Mouse (Mus musculus) forebrain, embryonic 10.5 days (tissue): ENCODE results near the gene Pcbp2. TPM values are rescaled to one million over a fixed set of nuclear protein-coding genes. Genes with fewer than 3 reads are reported as not detected.
A peak's percentile ranks its signal among the peaks of the same experiment; 100 is the strongest.

Experiments used
- DNase-seq: peaks from one replicate; pipeline ENCODE4 v3.0.0-alpha.2; 2017; ENCODE audit warnings: low spot score; ENCODE audit errors: extremely low spot score
- H3K27ac ChIP-seq: fragments of 300-500 bp; sonication (generic); 2 replicates; pipeline ENCODE4 v1.5.1; 2016; ENCODE audit warnings: mild to moderate bottlenecking
- H3K27me3 ChIP-seq: fragments of 300-500 bp; sonication (generic); 2 replicates; pipeline ENCODE4 v1.6.1; 2016; ENCODE audit warnings: mild to moderate bottlenecking; ENCODE audit not compliant: poor library complexity, severe bottlenecking
- H3K36me3 ChIP-seq: fragments of 300-500 bp; sonication (generic); replicated peaks from 2 replicates; pipeline ENCODE4 v1.6.1; 2016; ENCODE audit warnings: mild to moderate bottlenecking, moderate library complexity
- H3K4me1 ChIP-seq: fragments of 300-500 bp; sonication (generic); 2 replicates; pipeline ENCODE4 v1.6.1; 2016
- H3K4me3 ChIP-seq: fragments of 300-500 bp; sonication (generic); 2 replicates; pipeline ENCODE4 v1.5.1; 2016; ENCODE audit warnings: mild to moderate bottlenecking, moderate library complexity
- H3K9me3 ChIP-seq: fragments of 300-500 bp; sonication (generic); 2 replicates; pipeline ENCODE4 v1.6.1; 2016; ENCODE audit warnings: mild to moderate bottlenecking, moderate library complexity
- WGBS: fragments of 180-500 bp; shearing (Covaris S2); methylation state at CpG from one replicate; pipeline ENCODE4 v1.1.7; 2016; 5-methylcytosine and 5-hydroxymethylcytosine counted together
- polyA plus RNA-seq: library from polyadenylated mRNA; unstranded; fragments of >200 nt; fragmentation: Nextera tagmentation; extraction: Ambion mirVana; gene quantifications from 2 replicates; pipeline ENCODE4 v1.2.1, GENCODE M21; 2016

Pcbp2 gene
- polyA plus RNA-seq, 1 experiment from 2014 or later, result 217 TPM

DNA sequence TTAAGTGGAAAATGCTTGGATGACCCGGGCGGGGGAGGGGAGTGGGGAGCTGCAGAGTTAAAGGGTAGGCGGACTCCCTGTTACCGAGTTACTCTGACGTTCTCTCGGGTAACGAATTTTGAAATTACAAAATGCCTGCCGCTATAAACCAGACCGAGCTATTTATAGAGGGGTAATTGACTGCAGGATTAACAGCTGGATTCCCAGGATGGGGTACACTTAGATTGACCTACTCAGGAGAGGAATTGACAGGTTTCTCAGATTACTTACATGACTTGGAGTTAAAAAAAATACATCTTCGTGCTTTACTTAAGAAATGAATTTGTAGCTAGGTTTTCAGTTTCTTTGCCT, 931 bp downstream of the Pcbp2 start:
- H3K9me3 ChIP-seq, result peaks cover 5% of the 10 kb centered on the region
- peak overlapping the region; percentile 99 for H3K27ac ChIP-seq
- under 1% methylated on average over 10 of the region's 10 CpGs for WGBS
- H3K27me3 ChIP-seq, result no peaks in the 10 kb centered on the region
- H3K4me3 ChIP-seq, result peak overlapping the region; percentile 96
- H3K4me1 ChIP-seq, result peaks cover 25% of the 10 kb centered on the region
- H3K36me3 ChIP-seq, result peaks cover 45% of the 10 kb centered on the region
- no peak for DNase-seq

DNA sequence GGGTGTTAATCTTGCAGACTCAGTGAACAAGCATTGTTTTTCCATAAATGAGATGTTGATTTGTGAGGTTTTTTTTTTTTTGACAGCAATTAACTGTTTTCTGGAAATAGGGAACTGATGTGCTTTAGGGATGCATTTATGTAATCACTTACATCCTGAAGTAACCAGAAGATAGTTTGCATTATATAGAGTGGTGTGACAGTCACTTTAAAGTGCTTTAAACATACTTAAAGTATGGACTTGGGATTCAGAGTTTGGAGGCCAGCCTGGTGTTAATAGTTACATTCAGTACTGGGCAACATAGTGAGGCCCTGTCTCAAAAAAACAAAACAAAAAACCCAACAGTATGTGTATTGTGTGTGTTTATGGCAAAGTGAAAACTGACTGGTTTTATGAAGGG, 1.4 kb downstream of the Pcbp2 start:
- Histone ChIP-seq H3K9me3 (peaks cover 5% of the 10 kb centered on the region), H3K27ac (no peak overlapping the region), H3K36me3 (peaks cover 49% of the 10 kb centered on the region), H3K4me1 (peaks cover 25% of the 10 kb centered on the region), H3K27me3 (no peaks in the 10 kb centered on the region), H3K4me3 (peak overlapping the region; percentile 96)
- DNase-seq, result no peak

DNA sequence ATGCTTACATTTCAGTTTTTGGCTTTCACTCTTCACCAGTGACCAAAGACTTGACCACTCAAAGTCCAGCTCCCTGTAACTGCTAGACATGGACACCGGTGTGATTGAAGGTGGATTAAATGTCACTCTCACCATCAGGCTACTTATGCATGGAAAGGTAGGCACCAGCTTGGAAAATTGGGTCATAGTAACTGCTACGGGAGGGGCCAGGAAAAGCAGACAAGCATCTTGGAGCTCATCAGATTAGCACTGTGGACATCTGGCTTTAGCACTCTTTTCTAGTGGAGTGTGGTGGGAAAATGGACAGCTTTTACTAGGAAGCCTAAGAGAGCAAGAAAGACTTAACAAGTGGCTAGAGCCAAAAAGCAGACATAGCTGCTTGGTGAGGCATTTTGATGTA, 2.9 kb downstream of the Pcbp2 start:
- Histone ChIP-seq H3K27ac (no peak overlapping the region), H3K9me3 (peaks cover 5% of the 10 kb centered on the region), H3K4me1 (peaks cover 25% of the 10 kb centered on the region), H3K36me3 (peaks cover 64% of the 10 kb centered on the region), H3K4me3 (peak overlapping the region; percentile 15; the same call in 1 of the 2 replicates), H3K27me3 (no peaks in the 10 kb centered on the region)
- WGBS, result 82% methylated on average over 2 of the region's 2 CpGs
- no peak for DNase-seq

DNA sequence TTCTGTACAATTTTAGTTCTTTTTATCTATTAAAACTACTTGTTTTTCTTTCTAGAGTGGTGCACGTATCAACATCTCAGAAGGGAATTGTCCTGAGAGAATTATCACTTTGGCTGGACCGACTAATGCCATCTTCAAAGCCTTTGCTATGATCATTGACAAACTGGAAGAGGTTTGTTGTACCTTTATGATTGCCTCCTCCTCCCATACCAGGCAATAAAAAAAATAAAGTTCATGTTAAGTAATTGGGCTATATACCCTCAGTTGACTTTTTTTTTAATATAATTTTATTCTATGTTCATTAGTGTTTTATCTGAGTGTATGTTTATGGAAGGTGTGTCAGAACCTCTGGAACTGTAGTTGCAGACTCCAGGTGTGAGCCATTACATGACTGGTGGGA, 4.2 kb downstream of the Pcbp2 start:
- WGBS, result 93% methylated on average over 2 of the region's 2 CpGs
- Histone ChIP-seq H3K9me3 (no peaks in the 10 kb centered on the region), H3K4me1 (peaks cover 25% of the 10 kb centered on the region), H3K27ac (no peak overlapping the region), H3K4me3 (no peak overlapping the region), H3K36me3 (peaks cover 69% of the 10 kb centered on the region), H3K27me3 (no peaks in the 10 kb centered on the region)
- no peak for DNase-seq

DNA sequence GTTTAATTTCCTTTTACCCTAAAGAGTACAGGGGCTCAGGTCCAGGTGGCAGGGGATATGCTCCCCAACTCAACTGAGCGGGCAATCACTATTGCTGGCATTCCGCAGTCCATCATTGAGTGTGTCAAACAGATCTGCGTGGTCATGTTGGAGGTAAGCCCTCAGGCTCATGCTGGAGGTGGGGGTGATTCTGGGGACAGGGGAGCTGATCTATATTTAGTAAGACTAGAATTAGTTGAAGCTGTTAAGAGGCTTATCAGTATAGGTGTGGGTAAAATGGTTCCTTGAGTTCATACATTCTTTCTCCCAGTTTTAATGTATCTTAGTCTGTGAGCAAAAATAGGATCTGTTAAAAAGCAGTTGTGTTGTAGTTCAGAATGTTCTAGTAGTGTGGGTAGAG, 12.8 kb downstream of the Pcbp2 start:
- Histone ChIP-seq H3K9me3 (no peaks in the 10 kb centered on the region), H3K4me1 (no peaks in the 10 kb centered on the region), H3K4me3 (no peak overlapping the region), H3K27me3 (no peaks in the 10 kb centered on the region), H3K27ac (no peak overlapping the region), H3K36me3 (peaks cover 98% of the 10 kb centered on the region)
- DNase-seq, result no peak
- WGBS, result 96% methylated on average over 3 of the region's 3 CpGs

DNA sequence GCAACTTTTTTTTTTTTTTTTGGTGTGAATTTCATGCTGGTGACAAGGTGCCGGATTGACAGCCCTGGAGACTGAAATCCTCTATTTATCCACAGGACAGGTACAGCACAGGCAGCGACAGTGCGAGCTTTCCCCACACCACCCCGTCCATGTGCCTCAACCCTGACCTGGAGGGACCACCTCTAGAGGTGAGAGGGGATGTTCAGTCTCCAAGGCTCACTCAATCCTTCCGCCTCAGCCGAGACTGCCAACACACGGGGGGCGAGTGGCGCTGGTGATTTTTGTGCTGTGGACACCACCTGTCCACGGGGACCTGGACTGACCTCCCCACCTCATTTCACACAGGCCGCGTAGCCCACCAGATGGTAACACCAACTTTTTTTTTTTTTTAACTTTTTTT, 15.5 kb downstream of the Pcbp2 start:
- Histone ChIP-seq H3K4me3 (no peak overlapping the region), H3K36me3 (peaks cover 99% of the 10 kb centered on the region)
- WGBS, result 92% methylated on average over 12 of the region's 12 CpGs

DNA sequence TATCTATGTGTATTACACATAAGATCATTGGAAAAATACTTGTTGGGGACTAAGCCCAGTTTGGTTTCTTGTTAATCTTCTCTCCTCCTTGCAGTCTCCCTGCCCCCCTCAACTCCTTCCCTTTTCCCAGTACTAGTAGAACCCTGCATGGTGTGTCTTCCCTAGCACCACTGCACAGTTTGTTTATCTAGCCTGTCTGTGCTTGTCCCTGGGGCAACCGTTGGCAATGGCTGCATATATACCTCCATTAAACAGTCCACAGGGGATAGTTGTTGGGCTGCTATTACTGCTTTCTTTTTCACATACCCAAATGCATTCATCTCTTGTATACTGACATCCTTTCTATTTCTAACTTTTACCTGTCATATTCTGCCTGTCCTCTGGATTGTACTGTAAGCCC, 17.3 kb downstream of the Pcbp2 start:
- H3K4me1 ChIP-seq, result no peaks in the 10 kb centered on the region
- H3K36me3 ChIP-seq, result peaks cover 100% of the 10 kb centered on the region
- no peak overlapping the region for H3K27ac ChIP-seq
- H3K9me3 ChIP-seq, result no peaks in the 10 kb centered on the region
- WGBS, result 79% methylated on average over 1 of the region's 1 CpGs
- no peak overlapping the region for H3K4me3 ChIP-seq
- no peaks in the 10 kb centered on the region for H3K27me3 ChIP-seq
- DNase-seq, result no peak

More for the DNA sequence above, 15.5 kb downstream of the Pcbp2 start:
- no peak for DNase-seq
- Histone ChIP-seq H3K27me3 (no peaks in the 10 kb centered on the region), H3K9me3 (no peaks in the 10 kb centered on the region), H3K27ac (no peak overlapping the region), H3K4me1 (no peaks in the 10 kb centered on the region)

DNA sequence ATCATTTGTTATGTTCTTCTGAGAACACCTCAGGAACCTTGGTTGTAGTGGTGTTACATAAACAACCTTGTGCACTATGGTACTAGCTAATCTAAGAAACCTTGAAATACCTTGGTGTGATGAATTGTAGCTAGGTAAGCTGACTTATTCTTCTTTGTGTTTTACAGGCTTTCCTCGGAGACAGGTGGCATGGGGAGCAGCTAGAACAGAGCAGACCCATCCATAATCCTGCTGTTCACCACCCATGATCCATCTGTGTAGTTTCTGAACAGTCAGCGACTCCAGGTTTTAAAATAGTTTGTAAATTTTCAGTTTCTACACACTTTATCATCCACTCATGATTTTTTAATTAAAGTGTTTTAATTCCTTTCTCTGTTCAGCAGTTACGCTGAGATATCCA, 28.0 kb downstream of the Pcbp2 start:
- H3K27ac ChIP-seq, result no peak overlapping the region
- H3K4me1 ChIP-seq, result no peaks in the 10 kb centered on the region
- peaks cover 99% of the 10 kb centered on the region for H3K36me3 ChIP-seq
- no peaks in the 10 kb centered on the region for H3K27me3 ChIP-seq
- DNase-seq, result no peak
- 86% methylated on average over 3 of the region's 3 CpGs for WGBS
- no peaks in the 10 kb centered on the region for H3K9me3 ChIP-seq
- no peak overlapping the region for H3K4me3 ChIP-seq

DNA sequence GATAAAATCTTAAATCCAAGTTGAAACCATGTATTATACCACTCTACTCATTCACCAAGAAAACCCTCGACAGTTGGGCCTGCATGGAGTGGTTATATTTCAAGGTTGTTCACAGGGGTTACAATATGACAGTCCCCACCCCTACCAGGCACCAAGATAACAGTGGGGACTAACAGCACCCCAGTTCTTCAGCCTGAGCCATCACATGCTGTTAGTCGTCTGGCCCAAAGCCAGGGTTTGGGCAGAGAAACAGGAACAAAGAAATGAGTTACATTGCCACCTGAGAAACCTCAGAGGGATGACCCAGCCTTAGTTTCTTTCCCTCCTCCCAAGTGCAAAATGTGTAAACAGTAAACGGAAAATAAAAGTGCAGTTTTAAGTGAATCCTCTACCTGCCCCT, 29.0 kb downstream of the Pcbp2 start:
- peaks cover 99% of the 10 kb centered on the region for H3K36me3 ChIP-seq
- no peak overlapping the region for H3K27ac ChIP-seq

DNA sequence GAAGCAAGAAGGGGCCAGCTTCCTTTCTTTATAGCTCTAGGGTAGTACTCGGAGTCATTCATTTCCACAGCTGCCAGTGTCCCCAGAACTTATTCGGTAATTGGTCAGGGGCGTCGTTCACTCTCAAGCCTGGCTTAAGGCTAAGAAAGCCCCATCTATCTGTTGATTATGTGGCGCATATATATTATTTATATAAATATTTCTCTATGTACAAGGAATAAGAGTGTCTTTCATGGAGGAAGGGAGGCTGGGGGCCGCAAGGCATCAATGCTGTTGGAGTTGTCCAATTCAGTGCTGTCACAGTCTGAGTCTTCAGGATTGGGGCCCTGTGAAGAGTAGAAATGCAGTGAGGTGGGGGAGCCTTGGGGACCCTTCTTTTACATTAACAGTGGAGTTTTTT, 29.5 kb downstream of the Pcbp2 start:
- WGBS, result 91% methylated on average over 6 of the region's 6 CpGs
- DNase-seq, result no peak

More for the DNA sequence above, 29.0 kb downstream of the Pcbp2 start:
- DNase-seq, result no peak
- H3K4me3 ChIP-seq, result no peak overlapping the region
- WGBS, result 78% methylated on average over 3 of the region's 3 CpGs
- H3K27me3 ChIP-seq, result no peaks in the 10 kb centered on the region
- H3K9me3 ChIP-seq, result no peaks in the 10 kb centered on the region
- H3K4me1 ChIP-seq, result no peaks in the 10 kb centered on the region

DNA sequence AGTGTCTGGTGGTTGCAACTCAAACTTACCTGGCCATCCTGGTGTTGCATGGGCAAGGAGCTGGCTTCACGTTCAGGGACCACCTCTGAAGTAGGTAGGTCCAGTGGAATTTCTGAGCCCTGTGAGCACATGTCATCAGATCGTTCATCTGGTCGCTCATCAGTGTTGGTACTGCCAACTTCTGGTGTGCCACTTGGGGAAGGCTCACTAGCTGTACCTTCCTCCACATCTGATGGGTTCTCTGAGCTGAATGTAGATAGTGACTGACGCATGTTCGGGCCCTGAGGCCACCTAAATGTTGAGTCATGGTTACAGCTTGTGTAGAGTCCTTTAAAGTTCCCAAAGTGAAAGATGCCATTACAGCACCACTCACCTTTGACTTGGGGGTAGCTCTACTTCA, 30.1 kb downstream of the Pcbp2 start:
- peaks cover 4% of the 10 kb centered on the region; the same call in 1 of the 2 replicates for H3K4me1 ChIP-seq
- 91% methylated on average over 5 of the region's 5 CpGs for WGBS
- H3K27ac ChIP-seq, result no peak overlapping the region
- H3K36me3 ChIP-seq, result peaks cover 99% of the 10 kb centered on the region
- no peak overlapping the region for H3K4me3 ChIP-seq
- no peaks in the 10 kb centered on the region for H3K9me3 ChIP-seq
- H3K27me3 ChIP-seq, result no peaks in the 10 kb centered on the region
- no peak for DNase-seq

More for the DNA sequence above, 29.5 kb downstream of the Pcbp2 start:
- no peak overlapping the region for H3K27ac ChIP-seq
- H3K4me1 ChIP-seq, result no peaks in the 10 kb centered on the region
- no peaks in the 10 kb centered on the region for H3K9me3 ChIP-seq
- H3K4me3 ChIP-seq, result no peak overlapping the region
- peaks cover 99% of the 10 kb centered on the region for H3K36me3 ChIP-seq
- H3K27me3 ChIP-seq, result no peaks in the 10 kb centered on the region

DNA sequence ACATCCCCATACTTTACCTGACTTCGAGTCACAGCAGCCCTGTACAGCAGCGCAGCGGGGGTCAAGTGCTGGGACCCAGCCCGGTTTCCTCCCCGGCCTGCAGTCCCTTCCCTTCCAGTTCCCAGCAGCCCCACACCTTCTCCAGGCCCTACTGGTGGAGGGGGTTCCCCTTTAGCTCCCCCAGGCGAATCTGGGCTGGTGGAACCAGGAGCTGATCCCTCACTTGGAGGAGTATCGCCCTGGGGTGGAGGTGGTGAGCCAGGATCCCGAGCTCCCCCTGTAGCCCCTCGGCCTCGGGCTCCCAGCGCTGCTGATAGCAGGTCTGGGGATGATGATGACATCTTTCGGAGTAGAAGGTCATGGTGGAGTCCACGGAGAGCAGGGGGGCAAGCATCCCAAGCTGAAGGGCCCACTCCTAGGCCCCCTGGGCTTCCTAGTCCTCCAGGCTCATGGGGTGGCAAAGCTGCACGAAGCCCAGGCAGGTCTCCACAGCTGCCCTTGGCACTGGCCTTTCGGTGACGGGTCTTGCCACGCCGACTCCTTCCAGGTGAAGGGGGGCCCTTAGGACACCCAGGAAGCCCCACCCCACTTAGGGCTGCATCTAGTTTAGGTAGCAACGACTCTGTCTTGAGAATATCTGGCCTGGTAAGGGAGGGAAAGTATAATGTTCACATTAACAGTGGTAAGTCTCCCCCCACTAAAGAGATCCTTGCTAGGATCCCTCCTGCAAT, 30.9 kb downstream of the Pcbp2 start:
- no peak for DNase-seq
- Histone ChIP-seq H3K36me3 (peaks cover 98% of the 10 kb centered on the region), H3K4me3 (no peak overlapping the region), H3K4me1 (peaks cover 4% of the 10 kb centered on the region; the same call in 1 of the 2 replicates), H3K27me3 (no peaks in the 10 kb centered on the region), H3K9me3 (no peaks in the 10 kb centered on the region), H3K27ac (no peak overlapping the region)
- WGBS, result 92% methylated on average over 19 of the region's 19 CpGs

DNA sequence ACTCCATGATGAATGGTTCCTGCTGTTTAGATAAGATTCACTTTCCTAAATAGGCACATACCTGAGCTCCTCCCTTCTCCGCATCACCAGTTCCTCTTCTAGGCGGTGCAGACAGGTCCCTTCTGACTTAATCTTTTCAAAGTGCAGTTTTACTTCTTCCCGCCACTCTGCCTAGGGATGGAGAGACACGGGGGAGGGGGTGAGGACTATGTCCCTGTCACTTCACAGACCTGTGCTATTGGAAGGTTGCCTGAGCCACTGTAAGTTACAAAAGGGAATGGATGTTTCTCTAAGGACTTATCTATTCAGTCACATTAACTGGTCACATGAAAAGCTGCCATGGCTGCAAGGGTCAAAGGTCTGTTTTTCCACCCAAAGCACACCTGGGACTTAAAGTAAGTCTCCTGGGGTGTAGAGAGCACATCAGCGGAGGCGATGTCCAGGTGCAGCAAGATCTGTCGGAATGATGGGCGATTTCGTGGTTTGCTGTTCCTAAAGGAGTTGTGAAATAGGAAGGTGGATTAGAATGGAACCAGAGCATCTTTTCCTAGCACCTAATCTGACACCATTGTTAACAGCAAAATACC, 32.0 kb downstream of the Pcbp2 start:
- Histone ChIP-seq H3K4me1 (peaks cover 4% of the 10 kb centered on the region; the same call in 1 of the 2 replicates), H3K9me3 (no peaks in the 10 kb centered on the region), H3K27me3 (no peaks in the 10 kb centered on the region), H3K27ac (no peak overlapping the region), H3K4me3 (no peak overlapping the region), H3K36me3 (peaks cover 97% of the 10 kb centered on the region)
- no peak for DNase-seq
- WGBS, result 87% methylated on average over 9 of the region's 9 CpGs
